ENCODE assay signal across 8 mouse cellular contexts in genomic region chr6:90988648-90989317, GRCm38 (mm10). TPM values are rescaled to one million over a fixed set of nuclear protein-coding genes. Genes with fewer than 3 reads are reported as not detected.
DNase-seq lines count a peak whose midpoint lies in the region; ATAC-seq lines count a peak whose summit lies in the region.

Iqsec1 (minus strand) TSS chr6:90988685.

- 2% methylated on average over 29 of the region's 39 CpGs for WGBS in hindbrain, embryonic 14.5 days

- H3K36me3 ChIP-seq in hindbrain, embryonic 14.5 days (replicated peaks; ENCODE audit: control insufficient read depth, insufficient read depth) = no peaks in the 10 kb centered on the region

- H3K9me3 ChIP-seq in hindbrain, embryonic 14.5 days (ENCODE audit: control insufficient read depth, low read length) = peaks cover 15% of the 10 kb centered on the region

- no peaks in the 10 kb centered on the region for H3K27me3 ChIP-seq in hindbrain, embryonic 14.5 days (ENCODE audit: control insufficient read depth, insufficient read depth, low read length)

- peak within 1 kb of the TSS; percentile 75 for H3K4me3 ChIP-seq in hindbrain, embryonic 14.5 days (replicated peaks; ENCODE audit: low read length)

- H3K4me1 ChIP-seq in hindbrain, embryonic 14.5 days (replicated peaks; ENCODE audit: control insufficient read depth, insufficient read depth, low read length) = peaks cover 18% of the 10 kb centered on the region

- DNase-seq in T-cell, adult 2 months (ENCODE audit: low spot score) = peak; percentile 73
- DNase-seq in cerebellum, postnatal 36 days = peak; percentile 38 to 59
- peak; percentile 79 to 80 for DNase-seq in frontal cortex, postnatal 36 days (ENCODE audit: low spot score in 2 of 2)
- peak; percentile 84 for DNase-seq in hindbrain, embryonic 14.5 days (ENCODE audit: low spot score)
- DNase-seq in layer of hippocampus, postnatal 25 days (ENCODE audit: extremely low spot score in 1 of 2, low spot score in 1 of 2) = peak; percentile 61 to 64
- DNase-seq in lung, postnatal 14 days = peak; percentile 89
- DNase-seq in ovary, postnatal 36 days (ENCODE audit: low spot score) = peak; percentile 78
- peak; percentile 86 for DNase-seq in thymus, postnatal 14 days

- ATAC-seq in hindbrain, embryonic 14.5 days (ENCODE audit: low FRiP score) = peak; percentile 93

- H3K9ac ChIP-seq in hindbrain, embryonic 14.5 days = peak within 1 kb of the TSS; percentile 80

- peak within 1 kb of the TSS; percentile 99 for H3K4me2 ChIP-seq in hindbrain, embryonic 14.5 days (replicated peaks)

- H3K27ac ChIP-seq in hindbrain, embryonic 14.5 days = peak within 1 kb of the TSS; percentile 61

RNA-seq across cellular contexts. Expression of gene Iqsec1, which starts in this region (rescaled TPM):
- polyA plus RNA-seq in hindbrain, embryonic 14.5 days (2014; fragmentation: Nextera tagmentation; extraction: Ambion mirVana) = 30.1 and 36.0 TPM in 2 replicates
- 100 to 1,000 TPM; 245 to 258 TPM for total RNA-seq in layer of hippocampus, postnatal 25 days (2021)

Comparison
In these comparisons a context has a peak if more than half of its experiments do, and no peak if none do; other contexts are left out.
1. Peak in every context shown above with its lines: DNase-seq, ATAC-seq, H3K4me3 ChIP-seq and H3K27ac ChIP-seq.